Mouse (Mus musculus): ENCODE data around the gene Nfkbil1.
A peak's percentile ranks its signal among the peaks of the same experiment; 100 is the strongest.

Nfkbil1 gene

GRCm38 (mm10) chr17:35235614-35236389 lies at the start of gene Nfkbil1:
Gene Nfkbil1, minus strand, starts transcription at chr17:35235792.
- peak; percentile 88 for DNase-seq (ENCODE audit: low spot score)

- DNase-seq (ENCODE audit: low spot score), result no peak
These were observed 44.7 kb upstream of the Nfkbil1 start for GRCm38 (mm10) chr17:35280276-35280675.

GRCm38 (mm10) chr17:35278957-35279688 lies 43.5 kb upstream of the Nfkbil1 start:
- no peak for DNase-seq (ENCODE audit: low spot score)

GRCm38 (mm10) chr17:35278049-35278448 lies 42.5 kb upstream of the Nfkbil1 start:
- no peak for DNase-seq (ENCODE audit: low spot score)

- DNase-seq (ENCODE audit: low spot score), result no peak
These were observed 40.8 kb upstream of the Nfkbil1 start for GRCm38 (mm10) chr17:35276304-35276864.

GRCm38 (mm10) chr17:35274770-35275169 lies 39.2 kb upstream of the Nfkbil1 start:
- peak; percentile 95 for DNase-seq (ENCODE audit: low spot score)

GRCm38 (mm10) chr17:35272249-35272648 lies 36.7 kb upstream of the Nfkbil1 start:
- no peak for DNase-seq (ENCODE audit: low spot score)

GRCm38 (mm10) chr17:35269653-35270347 lies 34.2 kb upstream of the Nfkbil1 start:
- DNase-seq (ENCODE audit: low spot score), result peak; percentile 81

- DNase-seq (ENCODE audit: low spot score), result no peak
These were observed 32.0 kb upstream of the Nfkbil1 start for GRCm38 (mm10) chr17:35267399-35268086.

- DNase-seq (ENCODE audit: low spot score), result no peak
These were observed 27.9 kb upstream of the Nfkbil1 start for GRCm38 (mm10) chr17:35263523-35263883.

GRCm38 (mm10) chr17:35262664-35263522 lies 27.3 kb upstream of the Nfkbil1 start, which contains the start of gene H2-D1:
Gene H2-D1, plus strand, starts transcription at chr17:35262730.
- peak; percentile 99 for DNase-seq (ENCODE audit: low spot score)

- DNase-seq (ENCODE audit: low spot score), result no peak
These were observed 26.1 kb upstream of the Nfkbil1 start for GRCm38 (mm10) chr17:35261651-35262050.

- DNase-seq (ENCODE audit: low spot score), result no peak
These were observed 24.0 kb upstream of the Nfkbil1 start for GRCm38 (mm10) chr17:35259621-35260020.

GRCm38 (mm10) chr17:35258492-35259478 lies 23.2 kb upstream of the Nfkbil1 start:
- no peak for DNase-seq (ENCODE audit: low spot score)

- peak; percentile 95 for DNase-seq (ENCODE audit: low spot score)
These were observed 22.4 kb upstream of the Nfkbil1 start for GRCm38 (mm10) chr17:35257824-35258491.

- DNase-seq (ENCODE audit: low spot score), result no peak
These were observed 21.8 kb upstream of the Nfkbil1 start for GRCm38 (mm10) chr17:35257378-35257777.

- no peak for DNase-seq (ENCODE audit: low spot score)
These were observed 20.1 kb upstream of the Nfkbil1 start for GRCm38 (mm10) chr17:35255704-35256103.

- DNase-seq (ENCODE audit: low spot score), result no peak
These were observed 19.7 kb upstream of the Nfkbil1 start for GRCm38 (mm10) chr17:35255301-35255700.
